Mouse (Mus musculus) limb, embryonic 14.5 days (tissue): ENCODE results near the gene Rex1bd. TPM values are rescaled to one million over a fixed set of nuclear protein-coding genes. Genes with fewer than 3 reads are reported as not detected.

Experiments used
- ATAC-seq: fragments of 200-750 bp; cut with Nextera tagmentation; 2 replicates; pipeline ENCODE4 v1.8.0; 2017; ENCODE audit warnings: low read depth, moderate number of reproducible peaks, moderate TSS enrichment; ENCODE audit not compliant: low FRiP score
- DNase-seq: peaks from one replicate; pipeline ENCODE4 v3.0.0-alpha.2; 2015; ENCODE audit warnings: low spot score
- H3K27ac ChIP-seq: fragments of 300-500 bp; sonication (generic); replicated peaks from 2 replicates; pipeline ENCODE4 v1.5.1; 2014; ENCODE audit warnings: low read depth, mild to moderate bottlenecking, low read length, moderate library complexity, mixed read lengths
- H3K27me3 ChIP-seq: fragments of 300-500 bp; sonication (generic); 2 replicates; pipeline ENCODE4 v1.6.1; 2014; ENCODE audit warnings: low read length, mixed read lengths; ENCODE audit not compliant: control insufficient read depth, insufficient read depth
- H3K36me3 ChIP-seq: fragments of 300-500 bp; sonication (generic); 2 replicates; pipeline ENCODE4 v1.6.1; 2014; ENCODE audit warnings: mild to moderate bottlenecking, low read length, moderate library complexity, mixed read lengths; ENCODE audit not compliant: control insufficient read depth, insufficient read depth
- H3K4me1 ChIP-seq: fragments of 300-500 bp; sonication (generic); 2 replicates; pipeline ENCODE4 v1.6.1; 2014; ENCODE audit warnings: antibody characterized with exemption, low read length, mixed read lengths; ENCODE audit not compliant: control insufficient read depth, insufficient read depth
- H3K4me2 ChIP-seq: fragments of 300-500 bp; sonication (generic); replicated peaks from 2 replicates; pipeline ENCODE4 v1.6.1; 2014; ENCODE audit warnings: low read depth, mild to moderate bottlenecking, low read length, moderate library complexity; ENCODE audit not compliant: severe bottlenecking
- H3K4me3 ChIP-seq: fragments of 300-500 bp; sonication (generic); replicated peaks from 2 replicates; pipeline ENCODE4 v1.5.1; 2014; ENCODE audit warnings: low read length
- H3K9ac ChIP-seq: fragments of 300-500 bp; sonication (generic); 2 replicates; pipeline ENCODE4 v1.6.1; 2014; ENCODE audit warnings: mild to moderate bottlenecking, low read depth, low read length, moderate library complexity; ENCODE audit not compliant: severe bottlenecking
- H3K9me3 ChIP-seq: fragments of 300-500 bp; sonication (generic); 2 replicates; pipeline ENCODE4 v1.6.1; 2016; ENCODE audit warnings: low read length; ENCODE audit not compliant: control insufficient read depth
- POLR2A ChIP-seq: fragments of 200-500 bp; IDR thresholded peaks from 2 replicates; pipeline ENCODE4 v1.8.0; 2012; ENCODE audit warnings: inconsistent platforms, mild to moderate bottlenecking, moderate library complexity, borderline replicate concordance; ENCODE audit not compliant: insufficient read depth, insufficient read length; ENCODE audit errors: extremely low read depth
- WGBS: fragments of 180-500 bp; shearing (Covaris S2); extraction: QIAGEN DNeasy Blood & Tissue Kit; methylation state at CpG from one replicate; pipeline ENCODE4 v1.1.7; 2014; 5-methylcytosine and 5-hydroxymethylcytosine counted together
- polyA plus RNA-seq, 2 experiments: library from polyadenylated mRNA; depleted of rRNA in 1 of 2; stranded (reverse) in 1 of 2; unstranded in 1 of 2; fragments of >200 nt; fragmentation: Nextera tagmentation in 1 of 2; extraction: Ambion mirVana in 1 of 2; gene quantifications; 2 replicates each; pipeline versions ENCODE4 v1.2.1 to v1.2.3; 2012 to 2014

The Rex1bd gene
- polyA plus RNA-seq, 2 experiments, result 152 to 154 TPM

DNA sequence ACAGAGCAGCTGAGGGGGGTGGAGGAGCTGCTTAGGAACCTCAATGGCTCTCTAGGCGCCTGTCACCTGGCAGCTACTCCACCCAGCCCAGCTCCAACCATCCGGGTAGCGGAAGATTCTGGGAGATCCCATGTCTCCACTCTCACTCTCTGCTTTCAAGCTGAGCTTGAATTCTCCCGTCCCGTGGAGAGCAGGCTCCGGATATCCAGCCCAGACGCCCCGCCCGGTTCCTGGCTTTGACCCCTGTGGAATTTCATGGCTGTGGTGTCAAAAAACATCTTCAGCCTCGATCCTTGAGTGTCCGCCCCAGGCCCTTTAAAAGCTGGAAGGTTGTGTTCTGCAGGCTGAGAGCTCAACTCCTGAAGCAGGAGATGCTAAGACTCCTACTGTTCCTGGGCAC, 39.8 kb downstream of the Rex1bd start:
- WGBS, result 46% methylated on average over 11 of the region's 11 CpGs
- Histone ChIP-seq H3K9ac (no peak overlapping the region), H3K4me1 (peaks cover 25% of the 10 kb centered on the region), H3K27ac (0 out of 2 replicates have a peak overlapping the region, but pooled peaks have one; percentile 13), H3K9me3 (no peaks in the 10 kb centered on the region), H3K4me3 (no peak overlapping the region), H3K36me3 (peaks cover 9% of the 10 kb centered on the region), H3K27me3 (no peaks in the 10 kb centered on the region), H3K4me2 (no peak overlapping the region)
- no peak for DNase-seq
- no peak for ATAC-seq
- no peak for TF ChIP-seq POLR2A

DNA sequence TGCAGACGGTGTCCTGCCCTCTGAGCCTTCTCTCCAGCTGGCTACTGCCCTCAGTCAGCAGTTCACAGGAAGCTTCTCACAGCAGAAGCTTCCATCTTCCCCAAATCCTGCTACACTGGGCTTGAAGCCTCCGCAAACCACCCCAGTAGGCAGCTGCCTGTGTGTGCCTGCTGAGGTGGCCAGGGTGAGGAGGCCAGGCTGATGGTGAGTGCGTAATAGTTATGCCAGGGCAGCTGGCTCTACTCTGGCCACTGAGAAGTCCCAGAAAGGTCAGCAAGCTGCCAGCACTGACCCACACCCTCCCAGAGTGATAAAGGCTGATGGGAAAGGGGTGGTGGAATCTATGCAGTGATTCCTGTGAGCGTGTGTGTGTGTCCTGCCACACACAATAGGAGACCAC, 40.2 kb downstream of the Rex1bd start:
- Histone ChIP-seq H3K36me3 (peaks cover 9% of the 10 kb centered on the region), H3K4me2 (no peak overlapping the region), H3K27me3 (no peaks in the 10 kb centered on the region), H3K4me1 (peaks cover 28% of the 10 kb centered on the region), H3K9me3 (no peaks in the 10 kb centered on the region), H3K4me3 (no peak overlapping the region), H3K27ac (no peak overlapping the region), H3K9ac (no peak overlapping the region)
- ATAC-seq, result no peak
- WGBS, result 76% methylated on average over 4 of the region's 4 CpGs
- TF ChIP-seq POLR2A, result no peak
- no peak for DNase-seq

DNA sequence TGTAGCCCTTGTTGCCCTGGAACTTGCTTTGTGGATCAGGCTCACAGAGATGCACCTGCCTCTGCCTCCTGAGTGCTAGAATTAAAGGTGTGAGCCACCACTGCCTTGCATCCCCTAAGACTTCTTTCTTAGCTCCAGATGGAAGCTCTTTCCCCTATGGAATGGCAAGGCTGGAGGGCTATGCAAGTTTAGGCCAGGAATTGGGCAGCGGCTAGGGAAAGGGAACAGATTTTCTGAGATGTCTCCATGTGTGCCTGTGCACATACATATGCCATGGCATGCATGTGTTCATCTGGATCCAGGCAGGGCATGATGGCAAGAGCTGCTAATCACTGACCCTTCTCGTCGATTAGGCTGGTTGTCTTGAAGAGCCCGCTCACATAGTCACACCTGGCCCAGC, 40.9 kb downstream of the Rex1bd start:
- Histone ChIP-seq H3K27me3 (no peaks in the 10 kb centered on the region), H3K9me3 (no peaks in the 10 kb centered on the region), H3K27ac (no peak overlapping the region), H3K9ac (no peak overlapping the region), H3K36me3 (peaks cover 9% of the 10 kb centered on the region), H3K4me3 (no peak overlapping the region), H3K4me2 (no peak overlapping the region), H3K4me1 (peaks cover 28% of the 10 kb centered on the region)
- WGBS, result 97% methylated on average over 4 of the region's 4 CpGs
- DNase-seq, result no peak
- TF ChIP-seq POLR2A, result no peak
- no peak for ATAC-seq

DNA sequence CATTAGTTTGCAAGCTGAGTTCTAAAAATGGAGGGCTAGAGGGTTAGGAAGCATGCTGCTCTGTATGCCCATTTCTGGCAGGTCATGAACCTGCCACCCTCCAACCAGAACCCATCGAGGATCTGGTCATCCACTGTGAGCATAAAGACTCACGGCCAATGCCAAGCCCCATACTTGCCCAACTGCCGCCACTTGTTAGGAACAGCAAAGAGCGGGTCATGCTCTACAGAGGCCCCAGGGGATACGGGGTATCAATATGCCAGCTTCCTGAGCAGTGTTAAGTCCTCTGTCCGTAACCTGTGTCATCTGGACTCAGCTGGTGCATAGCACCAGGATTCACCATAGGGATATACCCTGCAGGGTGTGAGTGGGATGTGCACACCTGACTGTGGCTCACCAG, 42.4 kb downstream of the Rex1bd start:
- 90% methylated on average over 6 of the region's 6 CpGs for WGBS
- TF ChIP-seq POLR2A, result no peak
- Histone ChIP-seq H3K9ac (no peak overlapping the region), H3K9me3 (no peaks in the 10 kb centered on the region), H3K36me3 (peaks cover 7% of the 10 kb centered on the region), H3K27ac (no peak overlapping the region), H3K4me2 (no peak overlapping the region), H3K4me1 (peaks cover 28% of the 10 kb centered on the region), H3K27me3 (no peaks in the 10 kb centered on the region), H3K4me3 (no peak overlapping the region)
- ATAC-seq, result no peak
- no peak for DNase-seq

DNA sequence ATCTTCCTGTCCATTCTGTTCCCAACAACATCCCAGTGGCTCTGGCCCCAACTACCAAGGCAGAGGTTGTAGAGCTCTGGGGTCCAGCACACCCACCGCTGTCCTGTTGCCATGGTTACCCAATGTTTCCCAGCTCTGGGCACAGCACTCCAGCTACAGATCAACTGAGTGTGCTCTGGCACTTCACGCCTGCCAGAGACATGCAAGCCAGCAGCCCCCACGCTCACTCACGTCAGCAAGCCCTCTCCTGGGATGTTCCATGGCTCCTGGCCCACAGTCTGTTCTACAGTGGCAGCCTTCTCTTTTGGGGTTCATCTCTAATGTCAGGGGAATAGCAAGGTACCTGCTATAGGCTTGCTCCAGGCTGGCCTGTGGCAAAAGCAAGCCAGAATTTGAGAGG, 43.2 kb downstream of the Rex1bd start:
- Histone ChIP-seq H3K9ac (no peak overlapping the region), H3K9me3 (no peaks in the 10 kb centered on the region), H3K36me3 (peaks cover 7% of the 10 kb centered on the region), H3K27ac (no peak overlapping the region), H3K27me3 (no peaks in the 10 kb centered on the region), H3K4me2 (no peak overlapping the region), H3K4me1 (peaks cover 28% of the 10 kb centered on the region), H3K4me3 (no peak overlapping the region)
- TF ChIP-seq POLR2A, result no peak
- DNase-seq (no peak), ATAC-seq (no peak)
- WGBS, result 75% methylated on average over 4 of the region's 4 CpGs

DNA sequence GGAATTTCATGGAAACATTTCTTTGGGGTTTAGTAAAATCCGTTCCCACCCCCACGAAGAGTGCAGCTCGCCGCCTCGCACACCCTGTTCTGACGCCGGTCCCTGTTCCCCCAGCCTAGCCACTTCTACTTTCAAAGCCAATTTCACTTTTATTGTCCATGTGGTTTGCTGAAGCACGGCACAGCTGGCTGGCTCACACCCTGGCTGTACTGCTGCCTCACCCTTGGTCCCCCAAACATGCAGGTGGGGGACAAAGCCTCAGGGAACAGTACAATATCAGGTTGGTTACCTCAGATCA, 44.1 kb downstream of the Rex1bd start:
- TF ChIP-seq POLR2A, result no peak
- H3K4me1 ChIP-seq, result peaks cover 25% of the 10 kb centered on the region
- peaks cover 7% of the 10 kb centered on the region for H3K36me3 ChIP-seq
- no peaks in the 10 kb centered on the region for H3K9me3 ChIP-seq
- peak; percentile 22 for DNase-seq
- ATAC-seq, result no peak
- no peaks in the 10 kb centered on the region for H3K27me3 ChIP-seq
- H3K4me3 ChIP-seq, result no peak overlapping the region
- H3K4me2 ChIP-seq, result no peak overlapping the region
- peak overlapping the region; percentile 74 for H3K27ac ChIP-seq
- WGBS, result 50% methylated on average over 8 of the region's 8 CpGs
- H3K9ac ChIP-seq, result no peak overlapping the region
